Mouse (Mus musculus) CH12.LX (cell line): ENCODE data around the gene 4930579G24Rik. TPM values are rescaled to one million over a fixed set of nuclear protein-coding genes. Genes with fewer than 3 reads are reported as not detected.

Experiments used
- DNase-seq: peaks from one replicate; pipeline ENCODE4 v3.0.0-alpha.2; 2013; ENCODE audit errors: extremely low read depth
- H3K27ac ChIP-seq: 2 replicates; pipeline ENCODE4 v1.5.1; 2012; ENCODE audit warnings: low read depth, mild to moderate bottlenecking, control low read depth, moderate library complexity; ENCODE audit not compliant: insufficient read depth
- H3K27me3 ChIP-seq: replicated peaks from 2 replicates; pipeline ENCODE3; 2012; ENCODE audit warnings: inconsistent platforms
- H3K36me3 ChIP-seq, 2 experiments: replicated peaks in 1 of 2; 2 replicates each; pipeline versions ENCODE3 to v1.6.1; 2012; ENCODE audit warnings: inconsistent platforms in 1 of 2, low read length in 1 of 2, mild to moderate bottlenecking in 1 of 2, mixed read lengths in 1 of 2, moderate library complexity in 1 of 2; ENCODE audit not compliant: control insufficient read depth in 1 of 2, insufficient read depth in 1 of 2
- H3K4me1 ChIP-seq, 2 experiments: 2 replicates each; pipeline ENCODE4 v1.6.1; 2012; ENCODE audit warnings: inconsistent platforms in 1 of 2, moderate library complexity in 1 of 2; ENCODE audit not compliant: insufficient read depth in 2 of 2, control insufficient read depth in 1 of 2
- H3K4me2 ChIP-seq: 2 replicates; pipeline ENCODE4 v1.6.1; 2012; ENCODE audit warnings: low read depth, mild to moderate bottlenecking, control low read depth; ENCODE audit not compliant: poor library complexity, insufficient read depth, severe bottlenecking
- H3K4me3 ChIP-seq, 3 experiments: fragments of 150-350 bp in 1 of 3; sonication (generic) in 1 of 3; replicated peaks in 1 of 3; 2 replicates each; pipeline versions ENCODE3 to v1.5.1; 2011 to 2012; ENCODE audit warnings: low read depth in 2 of 3, low read length in 2 of 3, mild to moderate bottlenecking in 2 of 3, moderate library complexity in 2 of 3, control low read depth in 1 of 3, improper control_type of control experiment in 1 of 3, inconsistent platforms in 1 of 3, mixed read lengths in 1 of 3; ENCODE audit not compliant: poor library complexity in 1 of 3
- H3K79me2 ChIP-seq: replicated peaks from 2 replicates; pipeline ENCODE4 v1.6.1; 2012; ENCODE audit warnings: mild to moderate bottlenecking, moderate library complexity; ENCODE audit not compliant: control insufficient read depth, poor library complexity, insufficient read depth, severe bottlenecking; ENCODE audit errors: extremely low read depth
- H3K9ac ChIP-seq: 2 replicates; pipeline ENCODE4 v1.6.1; 2012; ENCODE audit warnings: low read depth, mild to moderate bottlenecking, control low read depth, moderate library complexity; ENCODE audit not compliant: insufficient read depth
- H3K9me3 ChIP-seq: replicated peaks from 2 replicates; pipeline ENCODE3; 2012; ENCODE audit warnings: low read length, inconsistent platforms, mixed read lengths
- CHD2 ChIP-seq: IDR thresholded peaks from 2 replicates; pipeline ENCODE4 v1.6.1; 2011; ENCODE audit warnings: low read length, improper control_type of control experiment
- ELF1 ChIP-seq: IDR thresholded peaks from 2 replicates; pipeline ENCODE4 v1.6.1; 2014; ENCODE audit warnings: low read depth, mild to moderate bottlenecking, inconsistent platforms, low read length, improper control_type of control experiment
- EP300 ChIP-seq: IDR thresholded peaks from 2 replicates; pipeline ENCODE4 v1.6.1; 2011; ENCODE audit warnings: low read length, improper control_type of control experiment
- ETS1 ChIP-seq: conservative IDR thresholded peaks from 2 replicates; pipeline ENCODE4 v1.6.1; 2012; ENCODE audit warnings: low read depth, mild to moderate bottlenecking, inconsistent platforms, low read length, improper control_type of control experiment, moderate library complexity
- GABPA ChIP-seq: IDR thresholded peaks from 2 replicates; pipeline ENCODE4 v1.6.1; 2012; ENCODE audit warnings: low read depth, low read length, improper control_type of control experiment, inconsistent platforms; ENCODE audit not compliant: insufficient replicate concordance
- JUN ChIP-seq: IDR thresholded peaks from 2 replicates; pipeline ENCODE4 v1.6.1; 2011; ENCODE audit warnings: low read depth, mild to moderate bottlenecking, low read length, improper control_type of control experiment, moderate library complexity; ENCODE audit not compliant: insufficient read depth
- KAT2A ChIP-seq: IDR thresholded peaks from 2 replicates; pipeline ENCODE4 v1.6.1; 2012; ENCODE audit warnings: low read length, improper control_type of control experiment, inconsistent platforms; ENCODE audit not compliant: insufficient replicate concordance
- MXI1 ChIP-seq: IDR thresholded peaks from 2 replicates; pipeline ENCODE4 v1.6.1; 2011; ENCODE audit warnings: mild to moderate bottlenecking, low read depth, low read length, improper control_type of control experiment
- POLR2AphosphoS2 ChIP-seq: IDR thresholded peaks from 2 replicates; pipeline ENCODE4 v1.6.1; 2011; ENCODE audit warnings: low read depth, low read length, improper control_type of control experiment
- SIN3A ChIP-seq: IDR thresholded peaks from 2 replicates; pipeline ENCODE4 v1.6.1; 2012; ENCODE audit warnings: low read length, improper control_type of control experiment, inconsistent platforms
- UBTF ChIP-seq: IDR thresholded peaks from 2 replicates; pipeline ENCODE4 v1.6.1; 2012; ENCODE audit warnings: low read depth, mild to moderate bottlenecking, inconsistent platforms, low read length, improper control_type of control experiment, moderate library complexity
- USF2 ChIP-seq: conservative IDR thresholded peaks from 2 replicates; pipeline ENCODE4 v1.6.1; 2011; ENCODE audit warnings: low read depth, low read length, improper control_type of control experiment
- ZKSCAN1 ChIP-seq: IDR thresholded peaks from 2 replicates; pipeline ENCODE4 v1.6.1; 2012; ENCODE audit warnings: low read depth, inconsistent platforms, low read length, improper control_type of control experiment, borderline replicate concordance
- ZNF384 ChIP-seq: IDR thresholded peaks from 2 replicates; pipeline ENCODE4 v1.6.1; 2012; ENCODE audit warnings: low read depth, low read length, improper control_type of control experiment, inconsistent platforms
- dilution Hi-C: fragments of 300-500 bp; cut with MboI; formaldehyde crosslinking; loops from 2 replicates; pipeline ENCODE4 v1.14.3; 2020; ENCODE audit warnings: low sequenced_read_pairs; ENCODE audit not compliant: extremely low pct_unique_long_range_greater_than_20kb, extremely low pct_ligation_motif_present
- in situ Hi-C: fragments of 300-500 bp; cut with MboI; formaldehyde crosslinking; loops from 3 replicates; pipeline ENCODE4 v1.14.3; 2019; ENCODE audit warnings: low sequenced_read_pairs, low pct_ligation_motif_present, low pct_unique_long_range_greater_than_20kb, mixed read lengths
- polyA plus RNA-seq: library from polyadenylated mRNA; unstranded; fragments of >175 nt; gene quantifications from 2 replicates; pipeline ENCODE4 v1.2.1, GENCODE M21; 2012; ENCODE audit warnings: low read depth; ENCODE audit not compliant: insufficient read length
- total RNA-seq, 2 experiments: library from RNA; depleted of rRNA; stranded (reverse); fragments of 300-350 nt in 1 of 2; fragments of >200 nt in 1 of 2; gene quantifications; 2 replicates each; pipeline ENCODE4 v1.2.3; 2012 to 2014

4930579G24Rik gene
- total and polyA plus RNA-seq, 3 experiments: 9.4 to 15.7 (median 10.2) TPM

- Histone ChIP-seq H3K27ac (no peak overlapping the region), H3K36me3 (no peaks in the 10 kb centered on the region), H3K4me2 (no peak overlapping the region), H3K79me2 (no peaks in the 10 kb centered on the region), H3K27me3 (no peaks in the 10 kb centered on the region), H3K4me3 (no peak overlapping the region), H3K4me1 (no peaks in the 10 kb centered on the region), H3K9me3 (no peaks in the 10 kb centered on the region), H3K9ac (no peak overlapping the region)
- TF ChIP-seq UBTF (no peak), ELF1 (no peak), EP300 (no peak), JUN (no peak), MXI1 (no peak), USF2 (no peak), KAT2A (no peak)
- in situ Hi-C loops (no loop called here), dilution Hi-C loops (no loop called here)
- DNase-seq: no peak
These were observed 23.2 kb downstream of the 4930579G24Rik start for GRCm38 (mm10) chr3:79652129-79652528.

GRCm38 (mm10) chr3:79656682-79657081 is 27.8 kb downstream of the 4930579G24Rik start:
- Histone ChIP-seq H3K79me2 (no peaks in the 10 kb centered on the region), H3K36me3 (no peaks in the 10 kb centered on the region), H3K9ac (no peak overlapping the region), H3K9me3 (no peaks in the 10 kb centered on the region), H3K4me3 (no peak overlapping the region), H3K4me2 (no peak overlapping the region), H3K27ac (no peak overlapping the region), H3K4me1 (no peaks in the 10 kb centered on the region), H3K27me3 (no peaks in the 10 kb centered on the region)
- in situ Hi-C loops (no loop called here), dilution Hi-C loops (no loop called here)
- TF ChIP-seq ETS1: no peak
- no peak for TF ChIP-seq POLR2AphosphoS2
- TF ChIP-seq CHD2: no peak
- no peak for TF ChIP-seq JUN
- no peak for TF ChIP-seq SIN3A
- no peak for TF ChIP-seq USF2
- TF ChIP-seq ZKSCAN1: no peak
- TF ChIP-seq GABPA: no peak
- no peak for TF ChIP-seq EP300
- TF ChIP-seq ZNF384: no peak
- DNase-seq: no peak
